Mouse (Mus musculus) ovary, adult 18-20 months (tissue): ENCODE measurements around the gene B230104I21Rik.

ENCODE experiments used
- DNase-seq: peaks from one replicate; pipeline ENCODE4 v3.0.0; 2022; ENCODE audit warnings: low spot score, mixed read lengths

B230104I21Rik gene

DNA sequence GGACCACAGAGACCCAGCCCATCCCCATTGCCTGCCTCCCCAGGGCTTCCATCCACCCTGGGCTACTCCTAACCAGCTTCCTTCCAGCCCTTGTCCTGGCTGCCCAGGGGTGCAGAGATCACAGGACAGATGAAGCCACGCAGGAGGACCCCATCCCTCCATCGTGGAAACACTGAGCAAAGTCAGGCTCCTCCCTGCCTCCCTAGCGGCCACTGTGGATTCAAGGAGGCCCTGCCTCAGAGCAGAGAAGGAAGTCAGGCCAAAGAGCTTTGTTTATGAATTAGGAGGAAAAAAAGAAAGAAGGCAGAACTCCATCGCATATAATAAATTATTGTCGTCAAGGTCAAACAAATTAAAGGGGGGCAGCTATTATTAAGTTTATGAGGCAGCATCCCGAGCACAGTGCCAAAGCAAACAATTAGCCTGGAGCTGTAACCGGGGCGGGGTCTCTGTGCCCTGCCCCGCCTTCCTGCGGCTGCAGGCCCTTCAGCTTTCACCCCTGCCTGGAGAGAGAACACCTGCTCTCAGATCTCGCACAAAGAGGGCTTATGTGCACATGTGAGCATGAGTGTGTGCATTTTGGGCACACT, 12.4 kb downstream of the B230104I21Rik start:
- no peak for DNase-seq

DNA sequence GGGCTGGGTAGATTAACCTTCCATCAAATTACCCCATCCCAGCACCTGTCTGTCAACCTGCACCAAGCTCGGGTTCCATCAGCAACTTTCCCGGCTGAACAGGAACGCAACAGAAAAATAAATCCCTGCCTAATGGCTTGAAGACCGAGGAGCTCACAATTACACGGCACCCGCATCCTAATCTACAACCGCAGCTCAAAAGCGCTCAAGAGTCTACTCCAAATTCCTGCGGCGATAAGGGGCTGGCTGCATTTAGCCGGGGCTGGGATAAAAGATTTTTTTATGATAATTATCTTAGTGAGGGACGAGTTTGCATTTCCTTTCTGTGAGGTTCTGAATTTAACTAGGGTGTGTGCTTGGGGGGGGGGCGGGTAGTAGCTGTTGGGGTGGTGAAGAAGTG, 16.3 kb downstream of the B230104I21Rik start:
- no peak for DNase-seq

DNA sequence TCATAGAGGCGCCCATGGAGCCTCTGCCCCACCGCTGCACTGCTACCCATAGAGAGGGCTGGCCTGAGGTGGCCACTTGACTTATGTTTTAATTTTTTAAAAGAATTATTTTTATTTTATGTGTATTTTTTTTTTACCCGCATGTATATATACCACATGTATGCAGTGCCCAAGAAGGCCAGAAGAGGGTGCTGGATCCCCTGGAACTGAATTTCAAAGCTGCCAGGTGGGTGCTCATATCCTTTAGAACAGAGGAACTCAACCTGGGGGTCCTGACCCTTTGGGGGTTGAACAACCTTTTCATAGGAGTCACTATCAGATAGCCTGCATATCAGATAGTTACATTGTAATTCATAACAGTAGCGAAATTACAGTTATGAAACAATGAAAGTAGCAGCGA, 19.5 kb downstream of the B230104I21Rik start:
- no peak for DNase-seq

- no peak for DNase-seq
Measured at GRCm38 (mm10) chr4:154358370-154358769, 22.4 kb downstream of the B230104I21Rik start.

GRCm38 (mm10) chr4:154358816-154359215, 22.9 kb downstream of the B230104I21Rik start:
- DNase-seq, result no peak

DNA sequence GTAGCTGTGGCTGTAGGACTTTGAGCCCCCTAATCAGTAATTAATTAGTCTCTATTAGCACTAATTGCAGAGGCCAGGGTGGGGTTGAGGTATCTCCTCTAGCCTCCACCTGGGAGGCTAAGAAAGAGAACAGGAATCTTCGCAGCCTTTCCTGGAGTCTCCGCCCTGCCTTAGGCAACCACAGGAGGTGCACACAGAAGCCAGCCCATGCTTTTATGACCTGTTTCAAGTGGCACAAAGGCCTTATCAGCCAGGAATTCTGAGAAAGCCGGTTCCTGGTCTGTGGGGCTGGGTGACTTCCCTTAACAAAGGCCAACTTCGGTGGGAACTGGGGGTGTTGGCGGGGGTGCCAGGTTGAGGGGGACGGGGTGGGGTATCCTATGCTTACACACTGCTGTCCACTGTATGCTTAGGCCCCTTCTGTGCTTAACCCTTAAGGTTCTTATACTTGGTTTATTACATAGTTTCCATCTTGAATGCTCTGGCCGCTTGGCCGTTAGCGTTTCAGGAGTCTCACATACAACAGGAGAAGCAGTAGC, 23.9 kb downstream of the B230104I21Rik start:
- no peak for DNase-seq

DNA sequence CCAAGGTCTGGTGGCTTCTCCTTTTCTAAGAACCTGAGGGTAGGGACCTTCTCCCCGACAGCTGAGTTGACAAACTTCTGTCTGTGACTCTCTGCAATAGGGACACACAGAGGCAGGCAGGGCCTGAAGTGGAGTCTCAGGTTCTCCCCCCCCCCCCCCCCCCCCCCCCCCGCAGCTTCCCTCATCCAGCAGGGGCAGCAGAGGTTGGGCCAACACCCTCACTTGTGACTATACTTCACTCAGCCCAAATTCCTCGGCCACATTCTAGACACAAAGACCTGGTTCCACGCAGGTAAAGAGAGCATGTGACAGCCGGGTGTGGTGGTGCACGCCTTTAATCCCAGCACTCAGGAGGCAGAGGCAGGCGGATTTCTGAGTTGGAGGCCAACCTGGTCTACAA, 24.5 kb downstream of the B230104I21Rik start:
- no peak for DNase-seq

DNA sequence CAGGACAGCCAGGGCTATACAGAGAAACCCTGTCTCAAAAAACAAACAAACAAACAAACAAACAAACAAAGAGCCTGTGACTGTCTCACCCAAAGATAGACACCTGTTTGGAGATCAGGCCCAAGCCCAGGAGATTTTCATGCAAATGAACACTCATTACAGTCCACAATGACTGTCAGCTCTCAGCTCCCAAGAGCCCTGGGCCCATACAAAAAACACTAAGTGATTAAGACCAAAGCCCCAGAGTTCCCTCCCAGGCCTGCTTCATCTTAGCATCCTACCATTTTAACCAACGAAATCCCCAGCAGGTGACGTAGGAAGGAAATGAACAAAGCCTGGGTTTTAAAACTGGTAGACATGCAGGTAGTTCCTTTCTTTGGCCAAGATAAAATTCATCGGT, 24.9 kb downstream of the B230104I21Rik start:
- DNase-seq, result no peak

- no peak for DNase-seq
Measured at GRCm38 (mm10) chr4:154364752-154365151, 28.8 kb downstream of the B230104I21Rik start.

DNA sequence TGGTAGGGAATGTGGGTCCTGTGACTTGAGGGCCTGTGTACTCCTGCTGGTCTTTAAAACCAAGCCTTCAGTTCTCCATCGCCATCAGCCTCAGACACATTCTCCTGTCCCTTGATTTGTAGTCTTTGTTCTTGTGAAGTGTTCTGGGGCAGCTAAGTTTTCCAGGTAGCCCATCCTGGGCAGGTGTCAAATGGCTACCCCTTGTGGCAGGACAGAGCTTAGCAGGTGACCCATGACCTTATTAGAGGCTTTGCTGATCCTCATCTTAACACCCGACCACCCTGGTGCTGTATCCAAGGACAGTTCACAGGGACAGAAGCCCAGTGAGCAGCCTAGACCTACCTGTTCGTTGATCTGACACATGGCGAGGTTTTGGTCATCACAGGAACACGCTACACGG, 30.9 kb downstream of the B230104I21Rik start:
- no peak for DNase-seq

DNA sequence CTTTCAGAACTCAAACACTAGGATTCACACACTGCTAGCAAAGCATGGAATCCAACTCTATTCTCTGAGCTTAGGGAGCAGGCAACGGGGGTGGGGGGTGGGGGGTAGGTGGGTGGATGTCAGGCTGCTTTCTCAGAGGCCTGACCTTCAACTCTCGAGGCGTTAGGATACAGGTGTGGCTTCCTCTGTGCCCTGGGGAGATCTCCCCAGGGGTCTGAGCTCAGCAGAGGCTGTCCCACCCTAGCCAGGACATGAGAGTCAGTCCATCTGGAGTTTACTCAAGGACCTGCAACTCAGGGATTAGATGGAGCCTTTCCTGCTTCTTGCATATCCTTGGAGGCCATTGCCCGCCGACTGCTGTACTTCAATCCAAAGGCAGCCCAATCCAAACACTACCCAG, 33.2 kb downstream of the B230104I21Rik start:
- DNase-seq, result no peak

- no peak for DNase-seq
Measured at GRCm38 (mm10) chr4:154370841-154371240, 34.9 kb downstream of the B230104I21Rik start.

GRCm38 (mm10) chr4:154371542-154372247, 35.8 kb downstream of the B230104I21Rik start:
- DNase-seq, result no peak

GRCm38 (mm10) chr4:154375939-154376625, 40.2 kb downstream of the B230104I21Rik start:
- DNase-seq, result no peak

GRCm38 (mm10) chr4:154378876-154379275, 42.9 kb downstream of the B230104I21Rik start:
- no peak for DNase-seq

DNA sequence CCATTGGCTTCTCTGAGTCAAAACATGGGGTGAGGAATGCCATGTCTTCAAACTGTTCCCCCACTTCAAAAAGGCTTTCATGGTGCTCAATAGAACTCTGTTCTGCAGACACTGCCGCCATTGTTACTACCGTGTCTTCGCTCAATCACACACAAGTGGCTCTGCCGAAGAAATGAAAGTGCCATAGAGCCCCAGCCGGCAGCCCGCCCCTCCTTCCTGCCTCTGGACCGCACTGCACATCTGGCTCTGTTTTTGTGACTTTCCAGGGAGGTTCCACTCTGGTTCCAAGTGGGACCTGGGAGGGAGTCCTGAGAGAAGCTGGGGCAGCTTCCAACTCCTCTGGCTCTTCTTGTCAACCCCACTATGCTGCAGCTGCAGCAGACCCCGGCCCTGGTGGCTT, 49.3 kb downstream of the B230104I21Rik start:
- no peak for DNase-seq

- DNase-seq, result no peak
Measured at GRCm38 (mm10) chr4:154385918-154386317, 50.0 kb downstream of the B230104I21Rik start.

GRCm38 (mm10) chr4:154386810-154387209, 50.9 kb downstream of the B230104I21Rik start:
- DNase-seq, result no peak

DNA sequence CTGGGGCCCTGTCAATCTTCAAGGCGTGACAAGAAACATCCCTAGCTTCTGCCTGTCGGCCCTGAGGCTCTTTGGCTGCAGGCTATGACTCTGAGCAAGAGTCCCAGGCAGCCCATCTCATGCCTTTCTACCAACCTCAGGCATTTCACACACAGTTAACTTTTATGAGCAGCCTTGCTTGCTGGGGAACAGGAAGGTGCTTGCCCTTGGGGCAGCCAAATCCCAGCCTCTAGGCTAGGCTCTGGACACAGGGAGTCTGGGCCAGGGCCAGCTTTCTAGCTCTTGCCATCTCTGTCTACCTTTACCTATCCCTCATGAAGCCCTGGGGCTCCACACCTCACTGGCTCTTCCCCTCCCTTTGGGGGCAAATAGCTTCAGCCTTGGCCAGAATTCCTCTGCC, 53.7 kb downstream of the B230104I21Rik start:
- no peak for DNase-seq

- DNase-seq, result no peak
Measured at GRCm38 (mm10) chr4:154390333-154391080, 54.6 kb downstream of the B230104I21Rik start.

DNA sequence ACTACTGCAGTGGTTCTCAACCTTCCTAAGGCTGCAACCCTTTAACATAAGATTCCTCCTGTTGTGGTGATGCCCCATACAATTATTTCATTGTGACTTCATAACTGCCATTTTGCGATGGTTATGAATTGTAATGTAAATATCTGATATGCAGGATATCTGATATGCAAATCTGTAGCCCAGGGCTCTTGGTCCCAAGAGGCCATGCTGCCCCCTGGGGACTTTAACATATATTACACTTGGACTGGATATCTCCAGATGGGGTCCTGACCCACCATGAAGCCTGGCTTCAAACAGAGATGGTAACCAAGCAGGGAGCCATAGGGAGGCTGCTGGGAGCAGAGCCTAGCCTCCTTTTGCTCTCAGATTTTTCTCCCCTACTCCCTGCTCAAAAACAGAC, 56.7 kb downstream of the B230104I21Rik start:
- DNase-seq, result no peak
